Mouse (Mus musculus): ENCODE results near the gene Ttc4. TPM values are rescaled to one million over a fixed set of nuclear protein-coding genes. Genes with fewer than 3 reads are reported as not detected.

Ttc4 gene
- total and polyA plus RNA-seq, 3 experiments = 54.8 TPM; not detected in 1

DNA sequence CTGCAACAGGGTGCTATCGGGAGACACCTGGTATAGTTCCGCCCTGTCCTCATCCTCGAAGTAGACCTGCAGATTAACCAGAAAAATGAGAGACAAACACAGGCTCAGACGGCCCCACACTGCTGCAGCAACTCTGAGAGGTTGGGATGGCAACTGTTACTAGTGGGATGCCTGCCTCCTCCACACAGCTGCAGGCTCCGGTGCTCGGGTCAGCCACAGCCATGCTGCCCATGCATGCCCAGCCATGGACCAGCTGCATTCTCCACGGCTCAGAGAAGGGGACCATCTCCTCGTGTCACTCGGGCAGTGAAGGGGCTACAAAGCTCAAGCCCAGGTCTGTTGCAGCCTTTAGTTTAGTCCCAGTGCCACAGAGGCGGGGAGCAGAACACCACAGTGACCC is 13.1 kb downstream of the Ttc4 start (continued):
- TF ChIP-seq RAD21 (IDR thresholded peaks at IDR 0.05; ENCODE audit: low read depth, low read length) (no peak), NRF1 (IDR thresholded peaks at IDR 0.05; ENCODE audit: insufficient read depth, low read depth, low read length, poor library complexity, severe bottlenecking) (no peak), MAFK (IDR thresholded peaks at IDR 0.05; ENCODE audit: borderline replicate concordance, low read depth, low read length) (no peak)

DNA sequence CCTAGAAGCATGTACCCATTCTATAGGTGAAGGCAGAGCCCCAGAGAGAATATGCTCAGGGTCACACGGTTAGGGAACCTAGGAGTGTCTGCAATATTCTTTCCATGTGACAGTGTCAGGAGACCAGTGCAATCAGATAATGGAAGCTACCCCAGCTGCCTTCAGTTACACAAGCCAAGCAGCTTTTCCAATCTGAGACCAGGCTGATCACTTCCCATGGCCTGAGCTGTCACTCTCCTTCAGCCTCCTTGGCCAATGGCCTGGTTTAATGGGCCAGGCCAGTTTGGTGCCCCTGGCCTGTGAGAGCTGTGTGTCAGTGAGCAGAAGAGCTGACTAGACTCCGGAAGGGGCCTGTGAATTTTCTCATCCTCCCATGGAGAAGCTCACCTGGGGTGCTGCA is 13.5 kb downstream of the Ttc4 start:
- Histone ChIP-seq H3K27me3 (ENCODE audit: control insufficient read depth in 1 of 2, insufficient read depth in 2 of 2, low read length in 2 of 2) (no peaks in the 10 kb centered on the region), H3K9ac (ENCODE audit: control insufficient read depth, low read depth, low read length, poor library complexity, severe bottlenecking) (no peak overlapping the region), H3K4me3 (ENCODE audit: control insufficient read depth in 1 of 2, insufficient read depth in 1 of 2, low read depth in 2 of 2, low read length in 2 of 2) (no peak overlapping the region), H3K27ac (ENCODE audit: control insufficient read depth, low read depth, low read length) (no peak overlapping the region), H3K4me1 (ENCODE audit: control insufficient read depth in 1 of 2, insufficient read depth in 2 of 2, low read length in 2 of 2) (no peaks in the 10 kb centered on the region), H3K9me3 (replicated peaks; ENCODE audit: insufficient read depth, low read length) (no peaks in the 10 kb centered on the region), H3K79me2 (ENCODE audit: control insufficient read depth, insufficient read depth, low read length, poor library complexity) (no peaks in the 10 kb centered on the region), H3K36me3 (ENCODE audit: control insufficient read depth in 1 of 2, insufficient read depth in 2 of 2, low read length in 2 of 2) (peaks cover 0 to 15% of the 10 kb centered on the region in 2 experiments; a peak in 2 of 4 replicates)
- no peak for DNase-seq (ENCODE audit: low read depth, low spot score)
- TF ChIP-seq SIN3A (IDR thresholded peaks at IDR 0.05; ENCODE audit: low read length) (no peak), CTCF (IDR thresholded peaks at IDR 0.05 in 2 of 3, conservative IDR thresholded peaks at IDR 0.05 in 1 of 3; ENCODE audit: control insufficient read depth in 1 of 3, insufficient read depth in 1 of 3, low read depth in 2 of 3, low read length in 3 of 3, poor library complexity in 1 of 3, severe bottlenecking in 1 of 3) (no peak), POLR2A (IDR thresholded peaks at IDR 0.05; ENCODE audit: control insufficient read depth in 1 of 2, insufficient read depth in 1 of 2, low read depth in 1 of 2, low read length in 2 of 2, poor library complexity in 1 of 2) (0 out of 4 replicates have a peak, but pooled peaks of 1 of the 2 experiments have one; percentile 11), RAD21 (IDR thresholded peaks at IDR 0.05; ENCODE audit: low read depth, low read length) (no peak), NRF1 (IDR thresholded peaks at IDR 0.05; ENCODE audit: insufficient read depth, low read depth, low read length, poor library complexity, severe bottlenecking) (no peak), ZKSCAN1 (IDR thresholded peaks at IDR 0.05; ENCODE audit: low read depth, low read length) (no peak), USF1 (IDR thresholded peaks at IDR 0.05; ENCODE audit: low read depth, low read length) (no peak)

DNA sequence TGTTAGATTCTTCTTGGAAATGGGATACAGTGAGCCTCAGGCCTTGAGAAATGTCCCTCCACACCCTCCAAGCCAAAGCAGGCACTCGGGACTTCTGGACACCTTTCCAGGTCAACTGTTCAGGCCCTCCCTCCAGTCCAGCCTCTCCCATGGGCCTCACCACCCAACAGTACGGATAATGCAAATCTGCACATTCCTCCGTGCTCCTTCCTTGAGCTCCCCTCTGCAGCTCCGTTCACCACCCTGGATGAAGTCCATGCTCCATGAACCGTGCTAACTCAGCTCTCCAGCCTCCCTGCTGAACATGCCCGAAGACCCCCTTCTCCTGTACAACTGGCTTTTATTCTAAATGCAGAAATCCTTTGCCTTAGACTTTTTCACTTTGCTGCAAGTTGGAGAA is 14.0 kb downstream of the Ttc4 start:
- DNase-seq (ENCODE audit: low read depth, low spot score) = no peak
- H3K4me1 ChIP-seq (ENCODE audit: control insufficient read depth in 1 of 2, insufficient read depth in 2 of 2, low read length in 2 of 2) = no peaks in the 10 kb centered on the region
- H3K4me3 ChIP-seq (ENCODE audit: control insufficient read depth in 1 of 2, insufficient read depth in 1 of 2, low read depth in 2 of 2, low read length in 2 of 2) = no peak overlapping the region
- no peaks in the 10 kb centered on the region for H3K9me3 ChIP-seq (replicated peaks; ENCODE audit: insufficient read depth, low read length)
- TF ChIP-seq GABPA (IDR thresholded peaks at IDR 0.05; ENCODE audit: low read depth, low read length) (no peak), MEF2A (IDR thresholded peaks at IDR 0.05; ENCODE audit: extremely low read depth, insufficient replicate concordance, low read depth, low read length, poor library complexity, severe bottlenecking) (no peak), ETS1 (IDR thresholded peaks at IDR 0.05; ENCODE audit: low read depth, low read length) (no peak), UBTF (IDR thresholded peaks at IDR 0.05; ENCODE audit: borderline replicate concordance, insufficient read depth, low read depth, low read length) (no peak), EP300 (IDR thresholded peaks at IDR 0.05; ENCODE audit: low read depth in 1 of 2, low read length in 2 of 2) (no peak), MAZ (IDR thresholded peaks at IDR 0.05; ENCODE audit: low read depth, low read length) (no peak), ZKSCAN1 (IDR thresholded peaks at IDR 0.05; ENCODE audit: low read depth, low read length) (no peak), JUND (IDR thresholded peaks at IDR 0.05; ENCODE audit: low read depth, low read length) (no peak), TCF12 (IDR thresholded peaks at IDR 0.05; ENCODE audit: low read depth, low read length) (no peak), ZNF384 (IDR thresholded peaks at IDR 0.05; ENCODE audit: low read depth, low read length) (no peak), MYC (IDR thresholded peaks at IDR 0.05; ENCODE audit: low read depth, low read length) (no peak), MXI1 (IDR thresholded peaks at IDR 0.05; ENCODE audit: low read depth, low read length) (no peak)
- H3K9ac ChIP-seq (ENCODE audit: control insufficient read depth, low read depth, low read length, poor library complexity, severe bottlenecking) = no peak overlapping the region
- no peaks in the 10 kb centered on the region for H3K79me2 ChIP-seq (ENCODE audit: control insufficient read depth, insufficient read depth, low read length, poor library complexity)
- H3K36me3 ChIP-seq (ENCODE audit: control insufficient read depth in 1 of 2, insufficient read depth in 2 of 2, low read length in 2 of 2) = peaks cover 0 to 15% of the 10 kb centered on the region in 2 experiments; a peak in 2 of 4 replicates
- H3K27me3 ChIP-seq (ENCODE audit: control insufficient read depth in 1 of 2, insufficient read depth in 2 of 2, low read length in 2 of 2) = no peaks in the 10 kb centered on the region
- H3K27ac ChIP-seq (ENCODE audit: control insufficient read depth, low read depth, low read length) = no peak overlapping the region
